Mouse (Mus musculus): Measurements from ENCODE around the gene Clstn2. TPM values are rescaled to one million over a fixed set of nuclear protein-coding genes. Genes with fewer than 3 reads are reported as not detected.

Gene Clstn2
- total and polyA plus RNA-seq, 3 experiments = not detected

DNA sequence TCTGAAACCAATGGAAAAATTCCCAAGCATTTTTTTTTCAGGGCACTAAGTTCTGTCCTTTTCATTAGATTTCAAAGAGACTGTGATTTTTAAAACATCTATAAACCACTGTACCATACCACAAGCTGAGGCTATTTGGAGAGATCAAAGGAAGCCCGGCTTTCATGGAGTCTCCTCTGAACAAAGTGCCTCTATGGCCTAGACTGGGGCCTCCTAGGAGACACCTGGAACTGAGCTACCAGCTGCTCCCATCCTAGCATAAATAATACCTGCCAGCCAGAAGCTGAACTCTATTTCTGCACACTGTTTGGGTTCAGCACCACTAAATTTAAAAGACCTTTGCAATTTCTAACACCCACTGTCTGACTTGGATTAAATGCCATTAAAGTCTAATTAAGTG lies 257.2 kb downstream of the Clstn2 start:
- no peaks in the 10 kb centered on the region for H3K9me3 ChIP-seq (replicated peaks; ENCODE audit: insufficient read depth, low read length)
- no peaks in the 10 kb centered on the region for H3K4me1 ChIP-seq (ENCODE audit: control insufficient read depth in 1 of 2, insufficient read depth in 2 of 2, low read length in 2 of 2)
- no peak overlapping the region for H3K9ac ChIP-seq (ENCODE audit: control insufficient read depth, low read depth, low read length, poor library complexity, severe bottlenecking)
- H3K27ac ChIP-seq (ENCODE audit: control insufficient read depth, low read depth, low read length) = no peak overlapping the region
- DNase-seq (ENCODE audit: low read depth, low spot score) = no peak
- no peak for TF ChIP-seq SIN3A (IDR thresholded peaks at IDR 0.05; ENCODE audit: low read length)
- no peak for TF ChIP-seq TCF12 (IDR thresholded peaks at IDR 0.05; ENCODE audit: low read depth, low read length)
- no peak for TF ChIP-seq ZNF384 (IDR thresholded peaks at IDR 0.05; ENCODE audit: low read depth, low read length)
- TF ChIP-seq RAD21 (IDR thresholded peaks at IDR 0.05; ENCODE audit: low read depth, low read length) = no peak
- TF ChIP-seq USF1 (IDR thresholded peaks at IDR 0.05; ENCODE audit: low read depth, low read length) = no peak
- TF ChIP-seq BHLHE40 (IDR thresholded peaks at IDR 0.05; ENCODE audit: borderline replicate concordance, low read depth, low read length) = no peak
- no peak for TF ChIP-seq TBP (IDR thresholded peaks at IDR 0.05; ENCODE audit: low read depth, low read length)
- H3K27me3 ChIP-seq (ENCODE audit: control insufficient read depth in 1 of 2, insufficient read depth in 2 of 2, low read length in 2 of 2) = no peaks in the 10 kb centered on the region
- H3K79me2 ChIP-seq (ENCODE audit: control insufficient read depth, insufficient read depth, low read length, poor library complexity) = no peaks in the 10 kb centered on the region
- H3K36me3 ChIP-seq (ENCODE audit: control insufficient read depth in 1 of 2, insufficient read depth in 2 of 2, low read length in 2 of 2) = no peaks in the 10 kb centered on the region
- no peak overlapping the region for H3K4me3 ChIP-seq (ENCODE audit: control insufficient read depth in 1 of 2, insufficient read depth in 1 of 2, low read depth in 2 of 2, low read length in 2 of 2)

DNA sequence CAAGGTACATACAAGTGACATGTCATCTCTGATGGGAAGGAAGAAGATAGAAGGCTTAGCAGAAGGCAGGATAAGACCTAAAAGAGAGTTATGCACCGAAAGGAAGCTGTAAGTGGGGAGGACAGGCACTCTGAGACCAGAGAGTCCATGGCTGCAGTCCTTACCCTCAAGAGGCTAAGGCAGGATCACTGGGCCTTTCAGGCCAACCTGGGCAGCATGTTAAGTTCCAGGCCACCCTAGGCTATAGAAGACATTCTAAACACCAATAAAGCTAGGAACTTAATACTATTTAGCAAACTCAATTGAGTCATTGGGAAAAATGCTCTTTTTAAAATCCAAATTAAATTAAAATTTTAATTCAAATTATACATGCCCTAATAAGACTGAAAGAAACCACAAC lies 258.0 kb downstream of the Clstn2 start:
- H3K4me1 ChIP-seq (ENCODE audit: control insufficient read depth in 1 of 2, insufficient read depth in 2 of 2, low read length in 2 of 2) = no peaks in the 10 kb centered on the region
- no peaks in the 10 kb centered on the region for H3K27me3 ChIP-seq (ENCODE audit: control insufficient read depth in 1 of 2, insufficient read depth in 2 of 2, low read length in 2 of 2)
- no peak for TF ChIP-seq ZC3H11A (IDR thresholded peaks at IDR 0.05; ENCODE audit: low read depth, low read length)
- TF ChIP-seq MAFK (IDR thresholded peaks at IDR 0.05; ENCODE audit: borderline replicate concordance, low read depth, low read length) = no peak
- no peak for TF ChIP-seq USF2 (IDR thresholded peaks at IDR 0.05; ENCODE audit: borderline replicate concordance in 1 of 2, insufficient read depth in 1 of 2, low read depth in 1 of 2, low read length in 2 of 2)
- TF ChIP-seq CHD1 (IDR thresholded peaks at IDR 0.05; ENCODE audit: low read depth, low read length) = no peak
- no peak for TF ChIP-seq NELFE (IDR thresholded peaks at IDR 0.05; ENCODE audit: low read depth, low read length)
- TF ChIP-seq E2F4 (IDR thresholded peaks at IDR 0.05; ENCODE audit: borderline replicate concordance, low read depth, low read length) = no peak
- no peak overlapping the region for H3K4me3 ChIP-seq (ENCODE audit: control insufficient read depth in 1 of 2, insufficient read depth in 1 of 2, low read depth in 2 of 2, low read length in 2 of 2)
- H3K79me2 ChIP-seq (ENCODE audit: control insufficient read depth, insufficient read depth, low read length, poor library complexity) = no peaks in the 10 kb centered on the region
- no peaks in the 10 kb centered on the region for H3K36me3 ChIP-seq (ENCODE audit: control insufficient read depth in 1 of 2, insufficient read depth in 2 of 2, low read length in 2 of 2)
- H3K27ac ChIP-seq (ENCODE audit: control insufficient read depth, low read depth, low read length) = no peak overlapping the region
- DNase-seq (ENCODE audit: low read depth, low spot score) = no peak
- no peaks in the 10 kb centered on the region for H3K9me3 ChIP-seq (replicated peaks; ENCODE audit: insufficient read depth, low read length)
- H3K9ac ChIP-seq (ENCODE audit: control insufficient read depth, low read depth, low read length, poor library complexity, severe bottlenecking) = no peak overlapping the region

DNA sequence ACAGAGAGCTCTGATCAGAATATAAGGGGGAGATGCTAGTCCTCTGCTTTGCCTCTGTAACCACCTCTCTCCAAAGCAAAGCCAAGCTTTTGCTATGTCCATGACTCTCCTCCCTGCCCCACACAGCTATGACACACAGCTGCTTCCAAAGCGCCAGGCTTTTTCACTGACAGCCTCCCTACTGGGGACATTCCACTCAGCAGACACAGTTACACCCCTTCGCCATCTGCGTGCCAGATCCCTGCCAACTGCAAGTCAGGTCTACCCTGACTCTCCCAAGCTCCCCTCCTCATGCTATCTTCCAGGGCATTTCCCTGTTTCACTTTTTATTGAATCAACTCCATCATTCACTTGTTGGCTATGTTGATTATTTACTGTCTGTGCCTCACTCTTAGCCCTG lies 259.1 kb downstream of the Clstn2 start:
- TF ChIP-seq NRF1 (IDR thresholded peaks at IDR 0.05; ENCODE audit: insufficient read depth, low read depth, low read length, poor library complexity, severe bottlenecking) (no peak), CHD2 (IDR thresholded peaks at IDR 0.05; ENCODE audit: low read length) (no peak), TCF12 (IDR thresholded peaks at IDR 0.05; ENCODE audit: low read depth, low read length) (no peak), KAT2A (conservative IDR thresholded peaks at IDR 0.05; ENCODE audit: low read depth, low read length) (no peak), MEF2A (IDR thresholded peaks at IDR 0.05; ENCODE audit: extremely low read depth, insufficient replicate concordance, low read depth, low read length, poor library complexity, severe bottlenecking) (no peak), GABPA (IDR thresholded peaks at IDR 0.05; ENCODE audit: low read depth, low read length) (no peak), ELF1 (IDR thresholded peaks at IDR 0.05; ENCODE audit: low read depth, low read length) (no peak), MAZ (IDR thresholded peaks at IDR 0.05; ENCODE audit: low read depth, low read length) (no peak), ZMIZ1 (IDR thresholded peaks at IDR 0.05; ENCODE audit: low read depth, low read length) (no peak)
- no peaks in the 10 kb centered on the region for H3K9me3 ChIP-seq (replicated peaks; ENCODE audit: insufficient read depth, low read length)
- no peaks in the 10 kb centered on the region for H3K36me3 ChIP-seq (ENCODE audit: control insufficient read depth in 1 of 2, insufficient read depth in 2 of 2, low read length in 2 of 2)
- no peak overlapping the region for H3K27ac ChIP-seq (ENCODE audit: control insufficient read depth, low read depth, low read length)
- no peaks in the 10 kb centered on the region for H3K27me3 ChIP-seq (ENCODE audit: control insufficient read depth in 1 of 2, insufficient read depth in 2 of 2, low read length in 2 of 2)
- DNase-seq (ENCODE audit: low read depth, low spot score) = no peak
- H3K9ac ChIP-seq (ENCODE audit: control insufficient read depth, low read depth, low read length, poor library complexity, severe bottlenecking) = no peak overlapping the region
- H3K4me1 ChIP-seq (ENCODE audit: control insufficient read depth in 1 of 2, insufficient read depth in 2 of 2, low read length in 2 of 2) = no peaks in the 10 kb centered on the region
- no peaks in the 10 kb centered on the region for H3K79me2 ChIP-seq (ENCODE audit: control insufficient read depth, insufficient read depth, low read length, poor library complexity)
- no peak overlapping the region for H3K4me3 ChIP-seq (ENCODE audit: control insufficient read depth in 1 of 2, insufficient read depth in 1 of 2, low read depth in 2 of 2, low read length in 2 of 2)
